Mouse (Mus musculus) WW6 (cell line): ENCODE results near the gene Tmod3.

ENCODE experiments used
- DNase-seq: peaks from one replicate; pipeline ENCODE4 v3.0.0-alpha.2; 2013; ENCODE audit warnings: low read depth, low spot score

Tmod3 gene

DNA sequence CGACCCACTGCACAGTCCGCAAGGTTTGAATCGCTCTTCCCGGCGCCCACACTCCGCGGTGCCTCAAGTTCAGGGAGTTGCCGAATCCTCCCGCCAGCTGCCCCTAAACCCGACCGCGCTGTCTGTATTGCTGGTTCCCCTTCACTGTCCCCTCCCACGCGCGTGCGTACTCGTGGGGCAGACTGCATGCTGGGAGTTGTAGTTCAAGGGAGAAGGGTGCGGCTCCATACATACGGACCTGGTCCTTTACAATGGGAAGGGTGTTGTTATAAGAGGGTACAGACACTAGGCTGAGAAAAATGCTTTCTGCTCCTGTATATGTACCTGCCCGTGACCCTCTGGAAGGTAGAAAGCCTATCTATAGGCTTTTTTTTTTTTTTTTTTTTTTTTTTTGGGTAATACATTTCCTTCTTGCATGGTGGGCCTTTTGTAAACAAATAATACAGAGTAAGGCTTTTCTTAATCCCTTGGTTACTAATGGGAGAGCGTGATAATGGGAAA is at the start of gene Tmod3:
Tmod3 (minus strand) TSS at position 146 of the 501 bp plus-strand sequence.
- peak; percentile 83 for DNase-seq

DNA sequence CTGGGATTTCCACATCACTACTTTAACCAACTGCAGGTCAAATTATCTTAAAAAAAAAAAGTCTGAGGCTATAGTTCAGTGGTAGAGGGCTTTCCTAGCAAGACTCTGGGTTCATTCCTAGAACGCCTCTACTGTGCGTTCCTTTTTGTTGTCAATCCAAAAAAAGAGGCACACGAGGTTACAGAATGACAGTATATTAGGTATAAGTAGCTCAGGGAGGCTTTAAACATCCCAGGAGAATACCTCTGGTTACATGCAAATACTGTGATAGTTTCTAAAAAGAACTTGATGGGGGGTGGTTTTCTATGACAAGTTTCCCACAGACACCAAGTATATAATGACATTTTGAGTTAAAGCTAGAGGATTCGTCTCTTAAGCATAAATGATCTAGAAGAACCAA is 48.0 kb upstream of the Tmod3 start:
- DNase-seq: no peak

DNA sequence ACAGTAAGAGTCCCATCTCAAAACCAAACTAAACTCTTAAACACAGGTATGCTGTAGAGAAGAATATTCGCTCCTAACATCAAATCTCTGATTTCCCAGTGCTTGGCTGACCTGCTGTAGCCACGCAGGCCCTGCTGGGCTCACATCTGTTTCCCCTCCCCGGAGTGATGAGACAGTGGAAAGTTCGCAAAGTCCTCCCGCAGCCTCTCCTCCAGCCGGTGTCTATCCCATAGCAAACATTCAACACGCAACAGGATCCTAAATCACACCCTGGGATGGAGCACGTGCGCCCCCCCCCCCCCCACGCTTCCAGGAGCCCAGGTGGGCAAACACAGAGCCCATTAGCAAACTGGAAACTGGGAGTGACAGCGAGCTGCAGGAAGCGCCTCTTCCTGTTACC is 42.1 kb upstream of the Tmod3 start:
- no peak for DNase-seq

DNA sequence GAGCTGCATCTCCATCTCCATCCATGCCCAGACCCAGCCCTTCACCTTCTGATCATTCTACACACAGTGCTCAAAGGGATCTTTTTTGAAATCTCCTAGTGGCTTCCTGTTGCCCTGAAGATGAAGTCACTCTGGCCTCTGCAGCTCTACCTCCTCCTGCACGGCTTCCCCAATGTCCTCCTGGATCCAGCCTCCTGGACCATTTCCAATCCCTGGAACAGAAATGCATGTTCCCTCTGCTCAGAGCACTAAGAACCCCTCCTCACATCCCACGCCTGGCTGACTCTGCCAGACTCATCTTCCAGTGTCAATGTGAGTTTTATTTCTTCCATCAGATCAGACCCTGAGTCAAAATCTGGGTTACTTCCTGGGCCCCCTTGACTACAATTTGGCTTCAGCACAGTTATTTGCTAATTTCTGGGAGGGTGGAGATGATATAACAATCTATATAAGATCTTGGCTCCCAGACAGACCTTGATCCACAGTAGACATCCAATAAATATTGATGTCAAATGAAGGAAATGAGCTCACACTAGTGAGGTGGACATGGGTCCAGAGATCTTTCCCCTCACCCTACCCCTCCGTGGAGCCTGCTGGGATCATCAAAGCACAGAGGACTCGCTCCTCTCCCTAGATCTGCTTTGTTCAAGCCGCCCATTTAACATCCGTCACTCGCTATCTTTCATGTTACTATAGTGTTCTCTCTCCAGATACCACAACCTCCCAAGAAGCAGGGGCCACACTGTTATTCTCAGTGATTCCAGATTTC is 40.9 kb upstream of the Tmod3 start:
- no peak for DNase-seq

DNA sequence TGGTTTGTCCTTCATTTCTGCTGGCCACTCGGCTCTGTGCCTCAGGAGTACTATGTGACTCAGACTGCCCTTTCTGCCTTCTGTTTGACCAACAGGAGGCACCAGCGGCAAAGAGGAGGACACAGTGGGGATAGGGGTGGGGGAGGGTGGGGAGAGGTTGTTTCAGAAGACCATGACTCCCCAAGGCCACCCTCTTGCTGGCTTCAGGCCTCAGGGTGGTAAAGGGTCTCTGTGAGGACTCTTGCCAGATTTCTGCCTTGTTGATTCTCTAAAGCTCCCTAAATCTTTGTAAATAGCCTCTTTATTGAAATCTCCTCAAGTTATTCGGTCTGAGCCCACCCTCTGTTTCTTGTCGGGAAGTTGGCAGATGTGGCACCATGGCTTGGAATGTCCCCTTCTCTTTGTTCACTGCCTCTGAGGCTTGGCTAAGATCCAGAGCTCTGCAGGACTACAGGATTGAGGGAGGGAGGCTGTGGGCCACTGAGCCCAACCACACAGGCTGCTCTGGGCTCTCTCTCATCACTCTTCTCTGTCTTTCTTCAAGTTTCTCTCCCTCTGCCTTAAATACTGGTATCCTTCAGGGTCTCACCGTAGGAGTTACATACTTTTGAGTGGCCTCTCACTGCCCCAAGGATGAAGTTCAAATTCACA is 39.9 kb upstream of the Tmod3 start:
- DNase-seq: no peak

DNA sequence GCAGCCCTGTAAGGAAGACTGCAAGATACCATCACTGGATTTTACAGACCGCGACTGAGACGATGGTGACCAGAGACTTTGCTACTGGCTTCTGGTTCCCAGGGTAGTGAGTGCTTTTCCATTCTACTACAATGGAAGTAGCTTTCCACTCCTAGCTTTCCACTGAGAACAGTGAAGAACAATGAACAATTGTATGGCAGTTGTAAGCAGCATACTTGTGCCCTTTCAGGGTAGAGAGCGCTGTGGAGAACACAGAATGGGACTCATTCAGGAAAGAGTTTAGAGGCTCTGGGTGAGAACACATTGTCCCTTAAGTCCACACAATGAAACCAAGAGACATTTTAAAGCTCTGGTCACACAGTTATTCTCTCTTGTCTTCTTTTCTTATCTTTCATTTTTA is 38.1 kb upstream of the Tmod3 start:
- no peak for DNase-seq

DNA sequence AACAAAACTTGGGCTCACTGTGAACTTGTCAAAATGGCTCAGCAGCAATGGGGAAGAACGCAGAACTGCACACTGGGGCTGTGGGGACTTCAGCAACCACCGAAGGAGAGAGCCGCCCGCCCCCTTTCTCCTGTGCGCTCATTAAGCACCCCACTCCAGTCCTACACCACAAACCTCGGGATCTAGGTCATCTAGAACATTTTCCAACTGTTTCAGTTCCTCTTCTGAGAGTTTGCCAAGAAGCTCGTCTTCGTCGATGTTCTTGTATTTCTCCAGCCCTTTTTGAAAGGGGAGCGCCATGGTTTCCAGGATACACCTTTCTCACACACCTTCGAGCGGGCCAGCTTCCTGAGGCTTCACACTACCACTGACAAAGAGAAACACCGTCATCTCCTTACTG is 37.6 kb upstream of the Tmod3 start:
- no peak for DNase-seq

DNA sequence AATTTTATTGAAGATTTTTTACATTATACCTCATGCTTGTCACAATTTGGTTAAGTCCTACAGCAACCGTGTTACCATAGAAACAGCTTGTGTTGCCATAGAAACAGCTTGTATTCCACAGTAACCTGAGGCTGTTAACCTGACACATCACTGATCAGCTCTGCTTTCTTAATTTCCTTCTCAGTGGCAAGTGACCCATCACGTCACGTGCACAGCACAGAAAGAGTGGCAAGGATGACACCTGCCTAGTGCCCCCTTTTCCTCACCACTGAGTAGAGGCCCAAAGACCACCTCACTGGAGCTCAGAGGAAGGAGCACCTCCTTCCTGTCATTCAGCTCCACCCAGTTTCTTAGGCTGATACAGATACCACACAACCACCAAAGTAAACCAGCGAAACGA is 34.0 kb upstream of the Tmod3 start:
- no peak for DNase-seq

DNA sequence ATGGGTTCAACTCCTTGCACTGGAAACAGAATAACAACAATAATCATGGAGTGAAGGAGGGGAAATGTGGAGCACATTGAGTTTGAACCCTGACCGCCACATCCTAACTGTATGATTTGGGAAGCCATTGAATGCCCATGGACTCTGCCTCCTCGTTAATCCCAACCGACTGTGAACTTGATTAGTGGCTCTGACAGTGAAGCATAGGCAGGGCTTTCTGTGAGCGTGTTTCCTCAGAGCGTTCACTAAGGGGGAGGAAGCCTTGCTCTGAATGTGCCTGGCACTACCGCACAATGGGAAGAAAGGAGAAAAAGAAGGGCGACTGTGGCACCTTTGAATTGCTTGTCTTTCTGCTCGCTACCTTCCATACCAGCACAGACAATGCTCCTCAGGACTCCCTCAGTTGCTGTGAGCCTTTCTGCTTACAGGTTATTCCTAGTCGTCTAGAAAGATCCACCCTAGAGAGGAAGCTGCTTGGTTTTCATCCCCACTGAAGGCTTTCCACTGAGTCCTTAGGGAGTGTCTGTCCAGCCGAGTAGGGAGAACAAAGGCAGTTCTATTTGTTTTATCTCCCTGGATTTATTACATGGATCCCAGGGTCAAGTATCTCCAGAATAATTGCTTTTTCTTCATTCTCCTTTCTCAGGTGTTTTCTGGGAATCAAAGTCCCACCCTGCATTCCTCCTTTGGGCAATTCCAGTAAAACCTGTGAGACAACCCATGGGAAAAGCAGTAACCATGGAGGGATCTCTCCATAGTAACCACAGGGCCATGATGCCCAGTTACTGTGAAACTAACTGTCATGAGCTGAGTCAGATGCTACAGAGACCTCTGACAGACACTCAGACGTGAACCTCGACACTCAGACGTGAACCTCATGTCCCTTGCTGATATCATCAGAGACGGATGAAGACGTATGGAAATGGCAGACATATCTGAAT is 30.7 kb upstream of the Tmod3 start:
- DNase-seq: no peak

DNA sequence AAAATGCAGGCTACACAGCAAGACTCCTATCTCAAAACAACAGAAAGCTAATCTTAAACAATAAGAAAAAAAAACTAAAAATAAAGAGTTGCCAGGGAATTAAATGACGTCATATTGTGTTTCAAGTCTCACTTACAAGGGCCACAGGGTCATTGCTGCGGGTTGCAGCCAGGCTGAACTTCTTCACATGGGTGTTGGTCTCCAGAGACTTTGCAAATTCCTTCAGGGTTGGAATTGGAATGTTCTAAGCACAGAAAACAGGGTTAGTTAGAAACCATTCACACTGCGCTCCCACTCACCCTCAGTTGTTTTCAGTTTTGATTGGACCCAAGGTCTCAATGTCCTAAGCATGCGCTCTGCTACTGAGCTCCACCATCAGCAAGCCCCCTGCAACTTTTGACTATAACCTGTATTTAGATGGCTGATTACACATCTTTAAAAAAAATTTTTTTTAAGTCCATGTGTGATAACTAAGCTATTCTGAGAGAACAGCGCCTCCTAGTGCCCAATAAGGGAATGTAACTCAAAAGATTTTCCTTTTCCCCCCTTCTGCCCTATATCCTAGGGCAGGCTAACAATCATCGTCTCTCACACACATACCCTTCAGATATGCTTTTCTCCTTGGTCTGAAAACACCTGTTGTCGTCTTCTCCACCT is 22.4 kb upstream of the Tmod3 start:
- DNase-seq: no peak

DNA sequence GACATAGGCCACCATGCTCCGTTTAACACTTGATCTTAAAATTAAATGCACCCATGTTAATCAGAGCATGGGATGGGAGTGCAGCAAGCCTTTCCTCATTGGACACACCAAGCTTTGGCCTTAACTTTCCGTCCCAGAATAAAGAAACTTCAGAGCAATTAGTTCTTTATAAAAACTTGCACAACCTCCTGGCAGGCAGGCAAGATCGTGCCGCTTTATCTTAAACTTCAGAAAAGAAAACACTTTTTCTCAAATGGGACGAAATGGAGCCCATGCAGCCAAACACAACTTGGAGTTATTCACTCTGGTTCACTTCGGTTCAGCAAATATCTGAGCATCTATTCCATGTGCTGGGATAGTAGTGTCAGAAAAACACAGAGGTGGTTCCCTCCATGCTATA is 19.9 kb upstream of the Tmod3 start:
- DNase-seq: no peak

DNA sequence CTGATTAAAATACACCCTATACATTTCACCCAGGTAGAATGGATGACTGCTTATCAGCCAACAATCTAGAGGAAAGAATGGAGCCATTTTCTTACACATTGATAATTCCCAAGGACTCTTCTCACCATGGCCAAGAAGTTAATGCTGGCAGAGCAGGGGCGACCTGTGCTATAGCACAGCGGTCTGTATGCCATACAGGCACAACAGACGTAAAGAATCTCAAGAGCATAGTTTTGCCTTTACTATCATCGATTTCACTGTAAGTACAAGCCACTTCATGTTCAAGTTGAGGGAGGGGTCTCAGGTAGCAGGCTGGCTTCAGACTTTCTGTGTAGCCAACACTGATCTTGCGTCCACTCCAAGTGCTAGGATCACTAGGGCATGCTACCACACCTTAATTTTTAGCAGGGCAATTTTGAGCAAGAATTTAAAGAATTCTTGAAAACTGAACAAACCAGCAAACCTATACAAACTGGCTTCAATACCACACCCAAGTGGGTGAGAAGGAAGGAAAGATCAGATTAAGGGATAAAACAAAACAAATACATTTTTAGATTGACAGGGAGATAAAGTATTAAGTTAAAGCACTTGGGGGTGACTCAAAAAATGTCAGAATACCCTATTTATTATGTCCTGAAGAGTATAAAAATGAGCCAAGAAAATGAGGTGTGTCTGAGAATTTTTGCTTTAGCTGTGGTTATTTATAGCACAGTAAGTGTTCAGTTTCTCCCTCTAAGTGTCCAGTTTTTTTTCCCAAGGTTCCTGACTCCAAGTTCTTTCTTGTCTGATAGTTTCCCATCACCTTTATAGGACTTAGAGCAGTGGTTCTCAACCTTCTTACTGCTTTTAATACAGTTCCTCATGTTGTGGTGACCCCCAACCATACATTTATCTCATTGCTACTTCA is 11.8 kb upstream of the Tmod3 start:
- DNase-seq: no peak

DNA sequence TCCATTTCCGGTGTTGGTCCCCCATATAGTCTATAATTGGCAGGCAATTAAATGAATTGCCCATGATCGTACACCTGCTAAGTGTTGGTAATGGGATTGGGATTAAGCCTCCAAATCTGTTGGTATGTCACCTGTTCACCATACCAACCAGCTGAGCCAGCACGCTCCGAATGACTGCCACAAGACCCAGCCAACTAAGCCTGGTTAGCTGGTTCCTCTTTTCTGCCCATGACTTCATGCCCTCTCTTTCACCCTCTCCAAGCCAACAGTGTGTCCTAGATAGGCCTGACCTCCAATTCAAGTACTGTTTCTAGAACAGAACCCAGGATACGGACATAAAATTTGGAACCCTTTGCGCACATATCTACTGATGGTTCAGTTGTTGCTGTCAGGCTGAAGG is 8.9 kb upstream of the Tmod3 start:
- DNase-seq: no peak

DNA sequence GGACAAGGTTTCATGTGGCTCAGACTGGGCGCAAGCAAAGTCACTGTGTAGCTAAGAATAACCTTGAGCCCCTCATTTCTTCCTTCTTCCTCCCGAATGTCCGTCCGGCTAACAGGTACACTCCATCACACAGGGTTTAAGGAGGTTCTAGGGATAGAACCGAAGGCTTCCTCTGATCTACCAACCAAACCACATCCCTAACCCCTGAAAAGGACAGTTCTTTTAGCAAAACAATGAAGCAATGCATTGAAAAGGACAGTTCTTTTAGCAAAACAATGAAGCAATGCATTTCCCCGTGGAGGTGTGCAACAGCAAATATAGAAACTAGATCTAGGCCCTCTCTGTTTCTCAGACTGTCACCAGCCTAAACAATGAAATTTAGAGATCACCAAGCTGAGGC is 5.4 kb upstream of the Tmod3 start:
- DNase-seq: no peak

DNA sequence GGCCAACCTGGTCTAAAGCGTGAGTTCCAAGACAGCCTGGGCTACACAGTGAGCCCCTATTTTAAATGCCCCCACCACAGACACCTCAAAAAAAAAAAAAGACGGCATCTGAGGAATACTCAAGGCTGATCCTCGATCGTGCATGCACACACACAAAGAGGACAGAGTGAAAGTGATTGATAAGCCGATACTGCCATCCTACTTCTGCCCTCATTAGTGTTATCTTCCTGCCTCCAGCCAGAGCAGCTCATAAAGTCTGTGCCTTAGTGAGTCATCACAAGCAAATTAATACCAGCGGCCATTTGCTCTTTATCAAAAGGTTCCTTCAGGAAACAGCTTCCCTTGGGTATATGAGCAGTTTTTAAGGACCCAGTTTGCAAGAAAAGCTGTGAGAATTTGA is 4.2 kb upstream of the Tmod3 start:
- DNase-seq: no peak

DNA sequence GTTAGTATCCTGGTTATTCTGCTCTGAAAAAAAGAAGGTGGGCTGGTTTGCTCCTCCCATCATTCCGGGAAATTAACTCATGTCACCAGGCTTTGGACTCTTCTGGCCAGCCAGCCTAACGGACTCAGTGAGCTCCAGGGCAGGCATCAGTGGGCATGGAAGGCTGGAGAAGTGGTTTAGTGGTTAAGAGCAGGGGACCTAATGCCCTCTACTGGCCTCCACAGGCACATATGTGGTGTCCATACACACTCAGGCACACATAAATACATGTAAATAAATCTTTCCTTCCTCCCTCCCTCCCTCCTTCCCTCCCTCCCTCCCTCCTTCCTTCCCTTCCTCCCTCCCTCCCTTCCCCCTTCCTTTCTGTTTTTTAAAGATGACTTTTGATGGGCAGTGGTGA is 3.7 kb upstream of the Tmod3 start:
- DNase-seq: no peak

DNA sequence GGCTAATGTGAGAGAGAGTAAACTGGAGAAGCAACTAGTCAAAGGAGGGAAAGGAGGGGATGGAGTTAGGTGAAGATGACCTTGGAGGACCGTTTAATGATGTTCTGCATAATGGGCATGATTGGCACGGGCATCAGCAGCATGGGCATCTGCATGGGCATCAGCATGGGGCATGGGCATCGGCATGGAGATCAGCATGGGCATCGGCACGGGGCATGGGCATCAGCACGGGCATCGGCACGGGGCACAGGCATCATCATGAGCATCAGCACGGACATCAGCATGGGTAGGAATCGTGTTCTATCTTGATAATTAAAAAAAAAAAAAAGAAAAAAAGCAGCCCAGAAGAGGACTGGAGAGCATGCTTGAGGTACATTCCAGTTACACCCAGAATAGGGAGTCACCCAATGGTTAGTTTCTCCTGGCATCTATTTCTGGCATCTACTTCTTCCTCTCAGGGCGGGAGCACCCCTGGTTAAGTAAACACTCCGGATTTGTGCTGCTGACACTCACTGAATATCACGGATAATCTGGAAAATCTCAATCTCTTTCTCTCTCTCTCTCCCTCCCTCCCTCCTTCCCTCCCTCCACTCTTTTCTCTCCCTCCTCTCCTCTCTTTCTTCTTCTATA is 1.7 kb upstream of the Tmod3 start:
- DNase-seq: no peak

DNA sequence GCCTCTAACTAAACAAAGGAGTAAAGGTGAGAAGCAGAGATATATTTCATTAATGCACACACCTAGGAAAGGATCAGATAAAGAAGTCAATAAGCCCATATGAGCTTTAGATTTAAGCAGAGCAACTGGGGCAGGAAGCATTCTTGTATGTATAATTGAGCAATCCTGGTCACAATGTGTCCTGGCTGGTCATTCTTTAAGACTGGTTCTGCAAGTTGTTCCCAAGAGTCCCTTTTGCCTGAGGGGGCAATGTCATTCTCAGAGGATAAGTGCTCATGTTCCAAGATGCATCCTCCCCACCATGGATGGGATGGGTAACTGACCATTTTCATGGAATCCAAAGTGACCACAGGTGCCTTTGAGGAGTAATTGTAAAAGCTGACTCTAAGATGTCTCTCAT is 896 bp upstream of the Tmod3 start:
- no peak for DNase-seq

DNA sequence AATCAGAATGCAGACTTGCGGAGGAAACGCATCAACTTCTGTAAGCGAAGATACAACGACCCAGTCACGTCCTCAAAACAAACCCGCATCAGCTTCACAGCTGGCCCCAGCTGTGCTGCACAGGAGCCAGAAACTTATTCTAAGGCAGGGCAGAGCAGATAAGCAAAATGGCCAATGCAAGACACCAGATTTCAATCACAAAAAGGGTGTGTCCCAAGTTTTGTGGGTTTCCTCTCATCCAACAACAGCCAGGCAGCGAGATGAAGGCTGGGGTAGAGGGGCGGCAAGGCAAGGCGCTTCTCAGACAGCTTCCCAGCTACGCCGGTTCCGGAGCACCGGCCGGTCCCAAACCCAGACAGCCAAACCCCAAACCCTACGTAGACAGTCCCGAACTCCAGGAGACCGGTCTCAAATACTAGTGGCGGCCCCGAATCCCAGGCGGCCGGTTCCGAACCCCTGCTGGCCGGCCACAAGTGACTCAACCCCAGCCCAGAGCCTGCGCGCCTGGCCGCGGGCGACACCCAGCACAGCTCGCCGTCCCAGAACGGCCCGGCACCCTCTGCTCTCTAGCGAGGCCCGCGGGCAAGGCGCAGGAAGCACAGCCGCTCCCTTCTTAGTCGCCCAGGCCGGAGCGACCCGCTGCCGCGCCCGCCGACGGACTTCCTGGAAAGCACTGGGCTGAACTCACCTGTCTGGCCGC is 495 bp downstream of the Tmod3 start:
- DNase-seq: no peak

DNA sequence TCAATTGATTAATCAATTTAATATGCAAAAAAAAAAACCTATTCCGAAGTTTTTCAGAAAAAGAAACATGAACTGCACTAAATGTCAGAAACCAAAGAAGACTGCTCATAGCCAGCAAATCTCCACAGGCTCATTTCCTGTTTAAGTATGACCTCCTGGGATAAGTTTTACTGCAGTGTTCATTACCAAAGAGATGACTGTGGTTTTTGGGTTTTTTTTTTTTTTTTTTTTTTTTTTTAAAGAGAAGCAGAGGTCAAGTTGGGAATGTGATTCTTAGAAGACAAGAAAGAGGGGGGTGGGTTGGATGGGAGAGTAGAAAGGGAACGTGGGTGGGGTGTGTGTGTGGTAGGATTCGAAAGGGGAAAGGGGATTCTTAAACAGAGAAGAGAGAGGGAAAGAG is 1.1 kb downstream of the Tmod3 start:
- DNase-seq: no peak
